Mouse (Mus musculus) neural tube, embryonic 11.5 days (tissue): ENCODE measurements at regions not wholly inside any gene's neighbourhood (a gene's known extent, or its start where the extent isn't known, plus 50 kb on each side); places are given as distances from the start of the nearest gene placed in this dataset.

Experiments used
- ATAC-seq: fragments of 200-750 bp; cut with Nextera tagmentation; 2 replicates; pipeline ENCODE4 v1.8.0; 2017; ENCODE audit warnings: moderate number of reproducible peaks, mild to moderate bottlenecking, moderate TSS enrichment, moderate library complexity; ENCODE audit not compliant: insufficient read depth, low FRiP score, low TSS enrichment
- DNase-seq: peaks from one replicate; pipeline ENCODE4 v3.0.0-alpha.2; 2015; ENCODE audit warnings: low spot score
- H3K27ac ChIP-seq: fragments of 300-500 bp; sonication (generic); 2 replicates; pipeline ENCODE4 v1.5.1; 2014; ENCODE audit warnings: low read depth, mild to moderate bottlenecking, low read length
- H3K27me3 ChIP-seq: fragments of 300-500 bp; sonication (generic); 2 replicates; pipeline ENCODE4 v1.6.1; 2014; ENCODE audit warnings: mild to moderate bottlenecking, low read length, mixed read lengths; ENCODE audit not compliant: control insufficient read depth, insufficient read depth
- H3K36me3 ChIP-seq: fragments of 300-500 bp; sonication (generic); 2 replicates; pipeline ENCODE4 v1.6.1; 2014; ENCODE audit warnings: mild to moderate bottlenecking, low read length, moderate library complexity, mixed read lengths; ENCODE audit not compliant: control insufficient read depth, insufficient read depth
- H3K4me1 ChIP-seq: fragments of 300-500 bp; sonication (generic); 2 replicates; pipeline ENCODE4 v1.6.1; 2014; ENCODE audit warnings: low read length, mixed read lengths; ENCODE audit not compliant: control insufficient read depth, insufficient read depth
- H3K4me2 ChIP-seq: fragments of 300-500 bp; sonication (generic); 2 replicates; pipeline ENCODE4 v1.6.1; 2014; ENCODE audit warnings: low read depth, mild to moderate bottlenecking, moderate library complexity
- H3K4me3 ChIP-seq: fragments of 300-500 bp; sonication (generic); 2 replicates; pipeline ENCODE4 v1.5.1; 2014; ENCODE audit warnings: low read depth, low read length
- H3K9ac ChIP-seq: fragments of 300-500 bp; sonication (generic); 2 replicates; pipeline ENCODE4 v1.6.1; 2014; ENCODE audit warnings: mild to moderate bottlenecking, low read length
- H3K9me3 ChIP-seq: fragments of 300-500 bp; sonication (generic); 2 replicates; pipeline ENCODE4 v1.6.1; 2016; ENCODE audit warnings: low read length; ENCODE audit not compliant: control insufficient read depth
- WGBS: fragments of 180-500 bp; shearing (Covaris S2); extraction: QIAGEN DNeasy Blood & Tissue Kit; methylation state at CpG from one replicate; pipeline ENCODE4 v1.1.7; 2014; 5-methylcytosine and 5-hydroxymethylcytosine counted together

DNA sequence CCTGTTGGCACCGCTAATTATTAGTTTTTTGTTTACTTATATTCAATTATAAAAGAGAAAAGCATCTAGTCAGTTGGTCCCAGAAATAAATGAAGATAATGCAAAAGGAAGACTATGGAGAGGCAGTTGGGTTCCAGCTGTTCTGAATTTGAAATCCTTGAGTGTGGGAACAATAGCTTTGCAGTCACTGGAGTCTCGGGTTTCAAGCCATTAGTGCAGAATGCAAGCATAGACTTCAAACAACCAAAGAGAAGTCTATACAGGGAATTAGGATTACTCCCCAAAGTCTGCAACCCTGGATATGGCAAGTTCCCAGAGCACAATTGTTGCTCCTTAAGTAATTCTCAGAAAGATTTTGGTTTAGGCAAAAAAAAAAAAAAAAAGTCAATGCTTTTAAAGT, 67.9 kb upstream of the Igfbp3 start:
- Histone ChIP-seq H3K4me3 (no peak overlapping the region), H3K36me3 (no peaks in the 10 kb centered on the region), H3K27ac (no peak overlapping the region), H3K4me2 (no peak overlapping the region), H3K4me1 (no peaks in the 10 kb centered on the region), H3K9me3 (no peaks in the 10 kb centered on the region), H3K27me3 (no peaks in the 10 kb centered on the region), H3K9ac (no peak overlapping the region)
- DNase-seq, result no peak
- ATAC-seq, result no peak
- 25% methylated on average over 2 of the region's 2 CpGs for WGBS

DNA sequence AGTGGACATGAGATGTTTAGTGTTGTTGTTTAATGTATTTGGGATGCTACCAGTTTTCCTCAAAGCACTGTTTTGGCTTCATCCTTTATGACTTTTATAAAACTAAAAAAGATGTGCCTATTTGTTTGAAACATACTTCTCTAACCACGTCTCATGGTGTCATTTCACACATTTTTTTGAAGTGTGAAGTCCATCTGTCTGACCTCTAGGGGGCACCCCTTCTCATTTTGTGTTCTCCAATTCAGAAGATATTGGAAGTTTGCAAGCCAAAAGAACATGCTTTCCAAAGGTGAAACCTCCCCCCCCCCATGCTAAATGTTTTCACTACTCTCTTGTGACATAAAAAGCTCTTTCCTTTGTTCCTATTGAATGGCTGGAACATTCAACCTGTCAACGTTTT, 66.2 kb upstream of the Igfbp3 start:
- Histone ChIP-seq H3K36me3 (no peaks in the 10 kb centered on the region), H3K9ac (no peak overlapping the region), H3K9me3 (no peaks in the 10 kb centered on the region), H3K27me3 (no peaks in the 10 kb centered on the region), H3K4me1 (no peaks in the 10 kb centered on the region), H3K4me3 (no peak overlapping the region), H3K27ac (no peak overlapping the region), H3K4me2 (no peak overlapping the region)
- 68% methylated on average over 2 of the region's 2 CpGs for WGBS
- DNase-seq (no peak), ATAC-seq (no peak)

DNA sequence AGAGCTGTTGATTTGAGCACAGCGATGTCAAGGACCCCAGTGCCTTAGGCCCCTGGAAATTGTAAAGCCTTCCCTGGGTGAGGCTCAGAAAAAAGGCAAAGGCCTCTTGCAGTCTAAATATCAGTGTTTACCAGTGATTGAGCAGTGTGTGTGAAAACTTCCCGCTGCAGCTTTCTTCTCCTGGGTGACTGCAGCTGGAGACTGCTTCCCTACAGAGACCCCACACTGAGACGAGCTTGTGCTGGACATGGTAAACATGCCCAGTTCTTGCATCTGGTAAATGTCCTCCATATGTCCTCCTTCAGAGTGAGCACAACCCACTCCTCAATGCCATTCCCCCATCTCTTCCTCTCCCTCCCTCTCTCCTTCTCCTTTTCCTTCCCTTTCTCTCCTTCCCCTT, 58.8 kb upstream of the Igfbp3 start:
- no peaks in the 10 kb centered on the region for H3K36me3 ChIP-seq
- H3K4me3 ChIP-seq, result no peak overlapping the region
- 55% methylated on average over 3 of the region's 3 CpGs for WGBS
- no peaks in the 10 kb centered on the region for H3K4me1 ChIP-seq
- no peak overlapping the region for H3K9ac ChIP-seq
- no peaks in the 10 kb centered on the region for H3K9me3 ChIP-seq
- no peaks in the 10 kb centered on the region for H3K27me3 ChIP-seq
- DNase-seq (no peak), ATAC-seq (no peak)
- no peak overlapping the region for H3K4me2 ChIP-seq
- H3K27ac ChIP-seq, result no peak overlapping the region

DNA sequence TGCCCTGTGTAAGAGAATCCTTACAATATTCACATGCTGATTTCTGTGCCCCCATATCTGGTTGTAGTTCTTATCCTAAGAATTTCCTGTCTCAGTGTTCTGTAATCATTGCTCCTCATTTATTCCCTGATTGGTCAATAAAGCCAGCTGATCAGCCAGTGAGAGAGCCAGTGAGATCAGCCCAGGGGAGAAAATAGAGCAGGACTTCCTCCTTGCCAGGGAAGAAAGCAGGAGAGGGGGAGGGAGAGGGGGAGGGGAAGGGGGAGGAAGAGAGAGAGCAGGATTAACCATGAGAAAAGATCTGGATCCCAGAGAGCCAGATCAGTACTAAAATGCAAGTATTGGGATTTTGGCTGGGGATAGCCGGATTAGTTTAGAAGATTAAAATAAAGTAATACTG, 57.2 kb upstream of the Igfbp3 start:
- 92% methylated on average over 1 of the region's 1 CpGs for WGBS
- ATAC-seq (no peak), DNase-seq (no peak)
- Histone ChIP-seq H3K4me3 (no peak overlapping the region), H3K9me3 (no peaks in the 10 kb centered on the region), H3K9ac (no peak overlapping the region), H3K4me2 (no peak overlapping the region), H3K27ac (no peak overlapping the region), H3K4me1 (no peaks in the 10 kb centered on the region), H3K36me3 (no peaks in the 10 kb centered on the region), H3K27me3 (no peaks in the 10 kb centered on the region)

DNA sequence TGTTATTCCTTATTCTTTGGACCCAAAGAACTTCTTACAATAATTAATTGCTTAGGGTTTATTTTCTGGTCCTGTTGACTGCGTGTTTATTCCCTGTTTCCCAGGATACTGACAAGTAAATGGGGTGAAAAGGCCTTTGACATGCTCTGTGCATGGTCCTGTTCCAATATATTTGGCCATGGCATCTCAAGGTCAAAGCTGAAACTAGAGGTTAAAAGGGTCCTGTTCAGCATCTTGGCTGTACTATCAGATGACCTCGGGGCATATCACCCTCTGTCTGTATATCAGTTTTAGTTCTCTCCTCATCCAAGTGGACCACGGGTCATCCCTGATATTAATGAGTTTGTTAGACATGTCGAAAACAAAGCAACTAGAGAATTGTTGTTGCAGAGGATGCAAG, 50.2 kb upstream of the Igfbp3 start:
- Histone ChIP-seq H3K4me3 (no peak overlapping the region), H3K9me3 (no peaks in the 10 kb centered on the region), H3K36me3 (no peaks in the 10 kb centered on the region), H3K9ac (no peak overlapping the region), H3K27ac (no peak overlapping the region), H3K4me2 (no peak overlapping the region), H3K4me1 (no peaks in the 10 kb centered on the region), H3K27me3 (no peaks in the 10 kb centered on the region)
- WGBS, result 77% methylated on average over 4 of the region's 4 CpGs
- ATAC-seq (no peak), DNase-seq (no peak)
